Mouse (Mus musculus) bone marrow, adult 2 months (tissue): ENCODE measurements around the gene Zbtb43. TPM values are rescaled to one million over a fixed set of nuclear protein-coding genes. Genes with fewer than 3 reads are reported as not detected.

Source experiments
- H3K27ac ChIP-seq: fragments of 200-500 bp; 2 replicates; pipeline ENCODE4 v1.5.1; 2012; ENCODE audit warnings: low read depth, mild to moderate bottlenecking, control low read depth, inconsistent platforms, low read length; ENCODE audit not compliant: control insufficient read depth, poor library complexity, insufficient read depth
- H3K4me1 ChIP-seq: fragments of 200-500 bp; 2 replicates; pipeline ENCODE4 v1.6.1; 2011; ENCODE audit warnings: low read length; ENCODE audit not compliant: control insufficient read depth, insufficient read depth
- H3K4me3 ChIP-seq: fragments of 200-500 bp; replicated peaks from 2 replicates; pipeline ENCODE3; 2011; ENCODE audit warnings: mild to moderate bottlenecking, low read depth, low read length, control low read depth; ENCODE audit not compliant: control insufficient read depth
- CTCF ChIP-seq: fragments of 200-500 bp; IDR thresholded peaks from 2 replicates; pipeline ENCODE4 v1.5.1; 2011; ENCODE audit warnings: low read length, control low read depth; ENCODE audit not compliant: control insufficient read depth, insufficient read depth
- POLR2A ChIP-seq: fragments of 200-500 bp; IDR thresholded peaks from 2 replicates; pipeline ENCODE4 v1.6.1; 2011; ENCODE audit warnings: low read depth, mild to moderate bottlenecking, control low read depth, low read length, borderline replicate concordance; ENCODE audit not compliant: control insufficient read depth
- WGBS: fragments of 180-500 bp; shearing (Covaris S2); methylation state at CpG from one replicate; pipeline ENCODE4 v1.1.7; 2018; 5-methylcytosine and 5-hydroxymethylcytosine counted together
- polyA plus RNA-seq: library from polyadenylated mRNA; stranded (reverse); fragments of >200 nt; gene quantifications from 2 replicates; pipeline ENCODE4 v1.2.4, GENCODE M21; 2011; ENCODE audit warnings: low replicate concordance; ENCODE audit not compliant: missing spikeins, insufficient read depth, insufficient read length

Gene Zbtb43
- polyA plus RNA-seq, 1 experiment: 11.1 TPM

- H3K27ac ChIP-seq: no peak overlapping the region
- WGBS: 63% methylated on average over 5 of the region's 5 CpGs
- peaks cover 5% of the 10 kb centered on the region for H3K4me1 ChIP-seq
- no peak for TF ChIP-seq POLR2A
- TF ChIP-seq CTCF: no peak
- H3K4me3 ChIP-seq: no peak overlapping the region
These were observed 65.7 kb downstream of the Zbtb43 start for GRCm38 (mm10) chr2:33402638-33403037.

DNA sequence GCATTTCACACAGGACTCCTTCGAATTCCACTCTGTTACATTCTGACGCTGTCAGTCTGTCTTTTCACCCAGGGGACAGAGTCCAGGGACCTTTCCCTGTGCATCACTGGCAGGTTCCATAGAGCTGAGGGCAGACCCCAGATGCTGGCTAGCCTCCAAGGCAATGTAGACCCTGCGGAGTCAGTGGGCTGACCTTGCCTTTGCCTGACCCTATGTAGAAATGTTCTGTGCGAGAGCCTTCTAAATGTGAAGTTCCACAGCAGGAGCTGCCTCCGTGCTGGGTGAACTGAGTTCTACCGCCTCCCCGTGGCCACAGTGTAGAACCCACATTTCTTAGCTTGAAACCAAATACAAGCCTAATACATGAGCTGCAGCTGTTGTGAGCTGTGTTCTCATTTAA lies 66.1 kb downstream of the Zbtb43 start:
- 45% methylated on average over 7 of the region's 7 CpGs for WGBS
- H3K27ac ChIP-seq: no peak overlapping the region
- H3K4me1 ChIP-seq: peaks cover 5% of the 10 kb centered on the region
- H3K4me3 ChIP-seq: no peak overlapping the region
- TF ChIP-seq POLR2A: no peak
- peak; percentile 78 for TF ChIP-seq CTCF

GRCm38 (mm10) chr2:33401217-33401616 lies 67.1 kb downstream of the Zbtb43 start:
- 50% methylated on average over 3 of the region's 3 CpGs for WGBS
- TF ChIP-seq POLR2A (no peak), CTCF (peak; percentile 41; the same call in 1 of the 2 replicates)
- Histone ChIP-seq H3K4me1 (peaks cover 5% of the 10 kb centered on the region), H3K27ac (no peak overlapping the region), H3K4me3 (no peak overlapping the region)

DNA sequence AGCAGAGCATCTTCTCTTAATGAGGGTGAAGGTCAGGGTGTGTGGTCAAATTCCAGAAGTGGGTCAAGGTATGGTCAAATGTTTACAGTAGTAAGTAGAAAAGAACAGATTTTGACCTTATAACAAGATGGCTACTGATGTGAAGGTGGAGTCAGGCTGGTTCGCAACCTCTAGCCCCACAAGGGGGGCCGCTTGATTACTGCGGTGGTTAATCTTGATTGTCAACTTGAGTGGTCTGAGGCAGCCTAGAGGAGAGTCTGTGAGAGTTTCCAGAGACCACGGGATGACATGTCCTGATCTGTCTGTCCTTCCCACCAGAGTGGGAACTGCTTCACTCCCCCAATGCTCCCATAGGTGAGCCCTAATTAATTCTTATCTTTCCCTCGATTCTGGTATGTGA lies 67.8 kb downstream of the Zbtb43 start:
- Histone ChIP-seq H3K4me3 (no peak overlapping the region), H3K4me1 (peaks cover 3% of the 10 kb centered on the region; the same call in 1 of the 2 replicates), H3K27ac (no peak overlapping the region)
- 74% methylated on average over 5 of the region's 5 CpGs for WGBS
- TF ChIP-seq CTCF: no peak
- TF ChIP-seq POLR2A: no peak

Other genes with a start within 250 kb of the Zbtb43 start
- 1.7 and 4.6 TPM in 2 replicates for gene Ralgps1, start 97.1 kb downstream of the Zbtb43 start, polyA plus RNA-seq
- gene Zbtb34, start 37.2 kb downstream of the Zbtb43 start, polyA plus RNA-seq: 3.1 and 5.7 TPM in 2 replicates
- not detected in 2 replicates for gene Lmx1b, start 172.0 kb upstream of the Zbtb43 start, polyA plus RNA-seq